Mouse (Mus musculus): ENCODE measurements around the gene Pdk1.
"Not testable (repeated sequence)": the region's sequence is repeated elsewhere in the genome, so short reads cannot be mapped to it uniquely, and the experiment has no call there.

Gene Pdk1

GRCm38 (mm10) chr2:71837791-71838190 lies 35.2 kb upstream of the Pdk1 start:
- Histone ChIP-seq H3K36me3 (ENCODE audit: insufficient read depth, low read length) (peaks cover 99% of the 10 kb centered on the region), H3K4me3 (replicated peaks; ENCODE audit: low read length) (no peak overlapping the region), H3K9me3 (ENCODE audit: low read length) (no peaks in the 10 kb centered on the region), H3K4me1 (replicated peaks; ENCODE audit: low read depth, low read length) (peaks cover 15% of the 10 kb centered on the region; the same call in 1 of the 2 replicates), H3K27me3 (ENCODE audit: insufficient read depth, low read length) (no peaks in the 10 kb centered on the region)
- TF ChIP-seq NANOG (IDR thresholded peaks at IDR 0.05; ENCODE audit: borderline replicate concordance, low read length) (no peak), CTCF (conservative IDR thresholded peaks at IDR 0.05; ENCODE audit: low read length) (peak; percentile 68), POU5F1 (IDR thresholded peaks at IDR 0.05; ENCODE audit: borderline replicate concordance, low read length) (no peak)

GRCm38 (mm10) chr2:71843316-71843715 lies 29.7 kb upstream of the Pdk1 start:
- no peaks in the 10 kb centered on the region for H3K27me3 ChIP-seq (ENCODE audit: insufficient read depth, low read length)
- H3K4me3 ChIP-seq (replicated peaks; ENCODE audit: low read length): no peak overlapping the region
- TF ChIP-seq NANOG (IDR thresholded peaks at IDR 0.05; ENCODE audit: borderline replicate concordance, low read length): no peak
- no peak for TF ChIP-seq CTCF (conservative IDR thresholded peaks at IDR 0.05; ENCODE audit: low read length)
- TF ChIP-seq POU5F1 (IDR thresholded peaks at IDR 0.05; ENCODE audit: borderline replicate concordance, low read length): no peak
- H3K36me3 ChIP-seq (ENCODE audit: insufficient read depth, low read length): peaks cover 99% of the 10 kb centered on the region
- H3K4me1 ChIP-seq (replicated peaks; ENCODE audit: low read depth, low read length): peaks cover 9% of the 10 kb centered on the region; the same call in 1 of the 2 replicates
- H3K9me3 ChIP-seq (ENCODE audit: low read length): no peaks in the 10 kb centered on the region

- Histone ChIP-seq H3K36me3 (ENCODE audit: insufficient read depth, low read length) (peaks cover 97% of the 10 kb centered on the region), H3K4me3 (replicated peaks; ENCODE audit: low read length) (no peak overlapping the region), H3K9me3 (ENCODE audit: low read length) (no peaks in the 10 kb centered on the region), H3K4me1 (replicated peaks; ENCODE audit: low read depth, low read length) (0 out of 2 replicates have a peak, but pooled peaks cover 4% of the 10 kb centered on the region), H3K27me3 (ENCODE audit: insufficient read depth, low read length) (no peaks in the 10 kb centered on the region)
- no peak for TF ChIP-seq CTCF (conservative IDR thresholded peaks at IDR 0.05; ENCODE audit: low read length)
- TF ChIP-seq POU5F1 (IDR thresholded peaks at IDR 0.05; ENCODE audit: borderline replicate concordance, low read length): no peak
- TF ChIP-seq NANOG (IDR thresholded peaks at IDR 0.05; ENCODE audit: borderline replicate concordance, low read length): no peak
Measured at GRCm38 (mm10) chr2:71844906-71845305, 28.1 kb upstream of the Pdk1 start.

- H3K4me3 ChIP-seq (replicated peaks; ENCODE audit: low read length); H3K9me3 ChIP-seq (ENCODE audit: low read length); H3K27me3 ChIP-seq (ENCODE audit: insufficient read depth, low read length): not testable (repeated sequence)
- Histone ChIP-seq H3K4me1 (replicated peaks; ENCODE audit: low read depth, low read length) (peaks cover 32% of the 10 kb centered on the region), H3K36me3 (ENCODE audit: insufficient read depth, low read length) (peaks cover 82% of the 10 kb centered on the region)
Measured at GRCm38 (mm10) chr2:71852161-71852560, 20.9 kb upstream of the Pdk1 start.

- Histone ChIP-seq H3K4me1 (replicated peaks; ENCODE audit: low read depth, low read length) (peaks cover 48% of the 10 kb centered on the region), H3K36me3 (ENCODE audit: insufficient read depth, low read length) (peaks cover 64% of the 10 kb centered on the region), H3K27me3 (ENCODE audit: insufficient read depth, low read length) (no peaks in the 10 kb centered on the region), H3K4me3 (replicated peaks; ENCODE audit: low read length) (no peak overlapping the region), H3K9me3 (ENCODE audit: low read length) (no peaks in the 10 kb centered on the region)
- TF ChIP-seq CTCF (conservative IDR thresholded peaks at IDR 0.05; ENCODE audit: low read length) (no peak), POU5F1 (IDR thresholded peaks at IDR 0.05; ENCODE audit: borderline replicate concordance, low read length) (no peak), NANOG (IDR thresholded peaks at IDR 0.05; ENCODE audit: borderline replicate concordance, low read length) (peak; percentile 14; the same call in 1 of the 2 replicates)
Measured at GRCm38 (mm10) chr2:71855076-71855475, 17.9 kb upstream of the Pdk1 start.

- no peak overlapping the region for H3K4me3 ChIP-seq (replicated peaks; ENCODE audit: low read length)
- TF ChIP-seq NANOG (IDR thresholded peaks at IDR 0.05; ENCODE audit: borderline replicate concordance, low read length) (no peak), POU5F1 (IDR thresholded peaks at IDR 0.05; ENCODE audit: borderline replicate concordance, low read length) (no peak), CTCF (conservative IDR thresholded peaks at IDR 0.05; ENCODE audit: low read length) (no peak)
- H3K4me1 ChIP-seq (replicated peaks; ENCODE audit: low read depth, low read length): peaks cover 83% of the 10 kb centered on the region
- H3K27me3 ChIP-seq (ENCODE audit: insufficient read depth, low read length): no peaks in the 10 kb centered on the region
- H3K9me3 ChIP-seq (ENCODE audit: low read length): no peaks in the 10 kb centered on the region
- H3K36me3 ChIP-seq (ENCODE audit: insufficient read depth, low read length): peaks cover 8% of the 10 kb centered on the region
Measured at GRCm38 (mm10) chr2:71863531-71864173, 9.4 kb upstream of the Pdk1 start.

GRCm38 (mm10) chr2:71865022-71865421 lies 8.0 kb upstream of the Pdk1 start:
- H3K9me3 ChIP-seq (ENCODE audit: low read length): no peaks in the 10 kb centered on the region
- H3K36me3 ChIP-seq (ENCODE audit: insufficient read depth, low read length): no peaks in the 10 kb centered on the region
- TF ChIP-seq NANOG (IDR thresholded peaks at IDR 0.05; ENCODE audit: borderline replicate concordance, low read length): no peak
- TF ChIP-seq CTCF (conservative IDR thresholded peaks at IDR 0.05; ENCODE audit: low read length): no peak
- H3K27me3 ChIP-seq (ENCODE audit: insufficient read depth, low read length): no peaks in the 10 kb centered on the region
- H3K4me3 ChIP-seq (replicated peaks; ENCODE audit: low read length): no peak overlapping the region
- peaks cover 88% of the 10 kb centered on the region for H3K4me1 ChIP-seq (replicated peaks; ENCODE audit: low read depth, low read length)

- TF ChIP-seq POU5F1 (IDR thresholded peaks at IDR 0.05; ENCODE audit: borderline replicate concordance, low read length) (no peak), CTCF (conservative IDR thresholded peaks at IDR 0.05; ENCODE audit: low read length) (no peak), NANOG (IDR thresholded peaks at IDR 0.05; ENCODE audit: borderline replicate concordance, low read length) (no peak)
- H3K9me3 ChIP-seq (ENCODE audit: low read length): no peaks in the 10 kb centered on the region
Measured at GRCm38 (mm10) chr2:71865935-71866334, 7.1 kb upstream of the Pdk1 start.

GRCm38 (mm10) chr2:71866565-71866964 lies 6.5 kb upstream of the Pdk1 start:
- Histone ChIP-seq H3K4me3 (replicated peaks; ENCODE audit: low read length) (no peak overlapping the region), H3K4me1 (replicated peaks; ENCODE audit: low read depth, low read length) (peaks cover 86% of the 10 kb centered on the region), H3K27me3 (ENCODE audit: insufficient read depth, low read length) (no peaks in the 10 kb centered on the region), H3K9me3 (ENCODE audit: low read length) (no peaks in the 10 kb centered on the region), H3K36me3 (ENCODE audit: insufficient read depth, low read length) (no peaks in the 10 kb centered on the region)
- TF ChIP-seq NANOG (IDR thresholded peaks at IDR 0.05; ENCODE audit: borderline replicate concordance, low read length) (peak; percentile 73; the same call in 1 of the 2 replicates), CTCF (conservative IDR thresholded peaks at IDR 0.05; ENCODE audit: low read length) (no peak)

More at GRCm38 (mm10) chr2:71865935-71866334, 7.1 kb upstream of the Pdk1 start:
- Histone ChIP-seq H3K36me3 (ENCODE audit: insufficient read depth, low read length) (no peaks in the 10 kb centered on the region), H3K4me3 (replicated peaks; ENCODE audit: low read length) (no peak overlapping the region), H3K4me1 (replicated peaks; ENCODE audit: low read depth, low read length) (peaks cover 86% of the 10 kb centered on the region), H3K27me3 (ENCODE audit: insufficient read depth, low read length) (no peaks in the 10 kb centered on the region)

Measured in E14TG2a.4 (cell line).